Mouse (Mus musculus) kidney, adult 11 months (tissue): ENCODE results near the gene Ptges3.
"Not testable (repeated sequence)": the region's sequence is repeated elsewhere in the genome, so short reads cannot be mapped to it uniquely, and the experiment has no call there.

Source experiments
- DNase-seq: peaks from one replicate; pipeline ENCODE4 v3.0.0; 2022

The Ptges3 gene

GRCm38 (mm10) chr10:128059207-128059981 lies 640 bp downstream of the Ptges3 start:
- peak; percentile 50 for DNase-seq

GRCm38 (mm10) chr10:128061109-128061508 lies 2.4 kb downstream of the Ptges3 start:
- DNase-seq = no peak

- no peak for DNase-seq
Measured at GRCm38 (mm10) chr10:128062221-128062989, 3.7 kb downstream of the Ptges3 start.

- no peak for DNase-seq
Measured at GRCm38 (mm10) chr10:128066072-128066471, 7.3 kb downstream of the Ptges3 start.

- no peak for DNase-seq
Measured at GRCm38 (mm10) chr10:128069201-128069600, 10.4 kb downstream of the Ptges3 start.

- DNase-seq = not testable (repeated sequence)
Measured at GRCm38 (mm10) chr10:128070432-128070831, 11.7 kb downstream of the Ptges3 start.

GRCm38 (mm10) chr10:128078269-128078668 lies 19.5 kb downstream of the Ptges3 start:
- DNase-seq = not testable (repeated sequence)

- DNase-seq = no peak
Measured at GRCm38 (mm10) chr10:128080496-128080895, 21.7 kb downstream of the Ptges3 start.

- no peak for DNase-seq
Measured at GRCm38 (mm10) chr10:128081807-128082476, 23.2 kb downstream of the Ptges3 start.

GRCm38 (mm10) chr10:128082477-128082808 lies 23.7 kb downstream of the Ptges3 start:
- no peak for DNase-seq

- peak; percentile 99 for DNase-seq
Measured at GRCm38 (mm10) chr10:128082880-128083421, 24.2 kb downstream of the Ptges3 start, which contains the start of gene Atp5b. Gene Atp5b (plus strand): TSS chr10:128083273.

GRCm38 (mm10) chr10:128083688-128084087 lies 24.9 kb downstream of the Ptges3 start:
- peak; percentile 43 for DNase-seq

GRCm38 (mm10) chr10:128084160-128084559 lies 25.4 kb downstream of the Ptges3 start:
- no peak for DNase-seq

- DNase-seq = no peak
Measured at GRCm38 (mm10) chr10:128086391-128086790, 27.6 kb downstream of the Ptges3 start.

- not testable (repeated sequence) for DNase-seq
Measured at GRCm38 (mm10) chr10:128087216-128087615, 28.5 kb downstream of the Ptges3 start.

GRCm38 (mm10) chr10:128088181-128088580 lies 29.4 kb downstream of the Ptges3 start:
- no peak for DNase-seq

GRCm38 (mm10) chr10:128089842-128090241 lies 31.1 kb downstream of the Ptges3 start:
- DNase-seq = no peak

- DNase-seq = peak; percentile 91
Measured at GRCm38 (mm10) chr10:128090651-128091563, 32.2 kb downstream of the Ptges3 start.

GRCm38 (mm10) chr10:128091564-128092505 lies 33.1 kb downstream of the Ptges3 start, which contains the start of gene Baz2a:
Gene Baz2a (plus strand): TSS chr10:128091577.
- peak; percentile 82 for DNase-seq
